27 mouse cellular contexts compared by ENCODE assay signal in the genomic region with DNA sequence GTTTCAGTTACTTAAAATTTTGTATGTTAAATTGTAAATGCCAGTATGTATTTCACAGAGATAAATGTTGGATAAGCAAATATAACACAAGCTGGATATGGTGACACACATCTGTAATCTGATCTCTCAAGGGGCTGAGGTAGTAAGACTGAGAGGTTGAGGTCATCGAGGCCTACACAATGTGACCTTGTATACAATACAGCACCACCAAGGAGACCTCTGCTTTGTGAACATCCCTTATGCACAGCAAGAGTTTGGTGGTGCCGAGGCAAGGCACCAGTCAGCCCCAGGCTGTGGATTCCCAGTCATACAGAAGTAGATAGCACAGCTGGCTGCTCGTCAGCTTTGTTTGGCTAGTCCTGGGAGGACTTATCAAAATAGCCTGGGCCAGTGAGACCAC. TPM values are rescaled to one million over a fixed set of nuclear protein-coding genes. Genes with fewer than 3 reads are reported as not detected.
A peak's percentile ranks its signal among the peaks of the same experiment; 100 is the strongest.
DNase-seq lines count a peak whose midpoint lies in the region; ATAC-seq lines count a peak whose summit lies in the region.
"Had no signal": no experiment of that assay in that cellular context is flagged by ENCODE, and none has a peak within 500 bp of the region (broad histone marks: within the 10 kb centered on the region; RNA-seq: fewer than 3 reads in every experiment).

No protein-coding gene starts in this region.

- no peak overlapping the region for H3K4me2 ChIP-seq in heart, embryonic 13.5 days
- H3K4me2 ChIP-seq: forebrain, embryonic 13.5 days; hindbrain, embryonic 12.5 days; hindbrain, embryonic 15.5 days; intestine, embryonic 15.5 days had no signal

- peaks cover 58% of the 10 kb centered on the region for H3K4me1 ChIP-seq in heart, embryonic 13.5 days

- no peak overlapping the region for H3K9ac ChIP-seq in heart, embryonic 13.5 days
- H3K9ac ChIP-seq: forebrain, embryonic 13.5 days; hindbrain, embryonic 12.5 days; hindbrain, embryonic 15.5 days; intestine, embryonic 15.5 days had no signal

- H3K4me3 ChIP-seq in heart, embryonic 13.5 days, result no peak overlapping the region
- H3K4me3 ChIP-seq: forebrain, embryonic 10.5 days; forebrain, embryonic 13.5 days; hindbrain, embryonic 12.5 days; hindbrain, embryonic 15.5 days; intestine, embryonic 15.5 days had no signal

- H3K9me3 ChIP-seq in heart, embryonic 13.5 days, result 0 out of 2 replicates have a peak, but pooled peaks cover 4% of the 10 kb centered on the region
- H3K9me3 ChIP-seq: forebrain, embryonic 13.5 days; hindbrain, embryonic 12.5 days; hindbrain, embryonic 15.5 days; intestine, embryonic 15.5 days had no signal

- DNase-seq in embryo, embryonic 10 days (ENCODE audit: low spot score), result peak; percentile 11
- no peak for DNase-seq in embryo, embryonic 11 days
- DNase-seq in heart, postnatal 14 days, result no peak
- DNase-seq in 416B (ENCODE audit: low read depth) (peak; percentile 49), R1 (ENCODE audit: low read depth, low spot score) (peak; percentile 71)
- DNase-seq in spleen, postnatal 14 days (ENCODE audit: low spot score in 2 of 2), result no peak
- DNase-seq: adrenal gland, adult 8-10 months; adrenal gland, postnatal 25 days; B cell, adult 2 months; cerebellum, adult 11-12 months; cerebellum, adult 8-10 months; cerebellum, postnatal 10 days; cerebellum, postnatal 36 days; gastrocnemius, postnatal 10 days; gastrocnemius, postnatal 36 days; heart, adult 11 months; heart, postnatal 10 days; kidney, adult 18-20 months had no signal

- 0 out of 2 replicates have a peak overlapping the region, but pooled peaks have one; percentile 17 for H3K27ac ChIP-seq in heart, embryonic 13.5 days (replicated peaks)
- H3K27ac ChIP-seq: forebrain, embryonic 10.5 days; forebrain, embryonic 13.5 days; hindbrain, embryonic 12.5 days; hindbrain, embryonic 15.5 days; intestine, embryonic 15.5 days had no signal

- 49% methylated on average over 3 of the region's 3 CpGs for WGBS in heart, embryonic 13.5 days

- H3K27me3 ChIP-seq in heart, embryonic 13.5 days (replicated peaks), result no peaks in the 10 kb centered on the region
- H3K27me3 ChIP-seq: CH12.LX; forebrain, embryonic 13.5 days; hindbrain, embryonic 12.5 days; hindbrain, embryonic 15.5 days; intestine, embryonic 15.5 days had no signal

- intact Hi-C loops in heart, postnatal 14 days (cut with DNase I), result no loop called here

- no peak for ATAC-seq in heart, embryonic 13.5 days (ENCODE audit: extremely low read depth, insufficient number of reproducible peaks, low FRiP score, low TSS enrichment)
- ATAC-seq in granulocyte monocyte progenitor cell, adult 5-6 weeks (replicated peaks; ENCODE audit: poor library complexity, severe bottlenecking), result no peak
- ATAC-seq: forebrain, embryonic 13.5 days; forebrain, embryonic 16.5 days; intestine, embryonic 15.5 days had no signal

- H3K36me3 ChIP-seq in heart, embryonic 13.5 days, result peaks cover 15% of the 10 kb centered on the region

RNA-seq across cellular contexts. Expression of gene Kat6b, which starts 59.1 kb away (rescaled TPM):
- 9.8 and 11.8 TPM in 2 replicates for polyA plus RNA-seq in heart, embryonic 13.5 days (2015; fragmentation: Nextera tagmentation; extraction: Ambion mirVana)
- total RNA-seq in heart, postnatal 14 days (2021), result 10 to 100 TPM; 33.5 to 38.4 TPM
- 12.7 and 13.3 TPM in 2 replicates for total RNA-seq in granulocyte monocyte progenitor cell, adult 5-6 weeks (2014; fragmentation: Nextera tagmentation)
- total RNA-seq in granulocyte monocyte progenitor cell, adult 5-6 weeks (2017), result 6.3 and 7.2 TPM in 2 replicates

Comparison
In these comparisons a context has a peak if more than half of its experiments do, and no peak if none do; other contexts are left out.
1. DNase-seq: peak in embryo, embryonic 10 days (single experiment), 416B (single experiment) and R1 (single experiment); none in embryo, embryonic 11 days (single experiment), heart, postnatal 14 days (0 of 2) and spleen, postnatal 14 days (0 of 2).